Mouse (Mus musculus) midbrain, embryonic 14.5 days (tissue): ENCODE measurements at regions not wholly inside any gene's neighbourhood (a gene's known extent, or its start where the extent isn't known, plus 50 kb on each side); places are given as distances from the start of the nearest gene placed in this dataset.

ENCODE experiments used
- ATAC-seq: fragments of 200-750 bp; cut with Nextera tagmentation; 2 replicates; pipeline ENCODE4 v1.8.0; 2017; ENCODE audit warnings: moderate number of reproducible peaks, moderate library complexity; ENCODE audit not compliant: low FRiP score, low TSS enrichment
- DNase-seq: peaks from one replicate; pipeline ENCODE4 v3.0.0-alpha.2; 2015
- H3K27ac ChIP-seq: fragments of 300-500 bp; sonication (generic); replicated peaks from 2 replicates; pipeline ENCODE4 v1.5.1; 2014; ENCODE audit warnings: mild to moderate bottlenecking, low read depth, low read length, moderate library complexity
- H3K27me3 ChIP-seq: fragments of 300-500 bp; sonication (generic); 2 replicates; pipeline ENCODE4 v1.6.1; 2014; ENCODE audit warnings: low read length, control low read depth, mixed read lengths; ENCODE audit not compliant: control insufficient read depth, insufficient read depth
- H3K36me3 ChIP-seq: fragments of 300-500 bp; sonication (generic); 2 replicates; pipeline ENCODE4 v1.6.1; 2014; ENCODE audit warnings: low read length, control low read depth; ENCODE audit not compliant: control insufficient read depth, insufficient read depth
- H3K4me1 ChIP-seq: fragments of 300-500 bp; sonication (generic); 2 replicates; pipeline ENCODE4 v1.6.1; 2014; ENCODE audit warnings: mild to moderate bottlenecking, antibody characterized with exemption, low read length, control low read depth; ENCODE audit not compliant: control insufficient read depth, insufficient read depth
- H3K4me2 ChIP-seq: fragments of 300-500 bp; sonication (generic); 2 replicates; pipeline ENCODE4 v1.6.1; 2014; ENCODE audit warnings: mild to moderate bottlenecking, low read length, moderate library complexity
- H3K4me3 ChIP-seq: fragments of 300-500 bp; sonication (generic); replicated peaks from 2 replicates; pipeline ENCODE4 v1.5.1; 2014; ENCODE audit warnings: low read depth, low read length
- H3K9ac ChIP-seq: fragments of 300-500 bp; sonication (generic); replicated peaks from 2 replicates; pipeline ENCODE4 v1.6.1; 2014; ENCODE audit warnings: mild to moderate bottlenecking, low read length, moderate library complexity
- H3K9me3 ChIP-seq: fragments of 300-500 bp; sonication (generic); 2 replicates; pipeline ENCODE4 v1.6.1; 2016; ENCODE audit warnings: low read length, control low read depth, mixed read lengths; ENCODE audit not compliant: control insufficient read depth
- WGBS: fragments of 180-500 bp; shearing (Covaris S2); extraction: QIAGEN DNeasy Blood & Tissue Kit; methylation state at CpG from one replicate; pipeline ENCODE4 v1.1.7; 2014; 5-methylcytosine and 5-hydroxymethylcytosine counted together

DNA sequence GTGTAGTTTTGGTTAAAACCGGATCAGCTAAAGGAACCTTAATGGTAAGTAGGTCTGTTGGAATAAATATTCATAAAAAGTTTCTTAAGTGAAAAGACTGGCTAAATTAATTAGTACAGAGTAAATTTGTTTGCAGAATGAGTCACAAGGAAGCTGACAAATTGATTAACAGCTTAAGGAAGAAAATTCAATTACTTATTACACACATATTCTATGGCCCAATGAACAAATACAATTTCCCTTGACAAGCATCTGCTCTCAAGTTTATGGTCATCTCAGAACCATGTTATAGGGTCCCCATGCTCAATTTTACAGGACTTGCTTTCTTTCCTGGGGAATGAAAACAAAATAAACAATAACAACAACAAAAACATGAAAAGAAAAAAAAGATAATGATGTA, 231.4 kb upstream of the Frg1 start:
- H3K27me3 ChIP-seq = no peaks in the 10 kb centered on the region
- ATAC-seq (no peak), DNase-seq (no peak)
- no peak overlapping the region for H3K4me2 ChIP-seq
- no peaks in the 10 kb centered on the region for H3K9me3 ChIP-seq
- H3K4me3 ChIP-seq = no peak overlapping the region
- WGBS = 90% methylated on average over 1 of the region's 1 CpGs
- no peaks in the 10 kb centered on the region for H3K4me1 ChIP-seq
- no peak overlapping the region for H3K27ac ChIP-seq
- no peaks in the 10 kb centered on the region for H3K36me3 ChIP-seq
- no peak overlapping the region for H3K9ac ChIP-seq

- no peak for ATAC-seq
These were observed 227.8 kb upstream of the Frg1 start for GRCm38 (mm10) chr8:41644626-41645025.

DNA sequence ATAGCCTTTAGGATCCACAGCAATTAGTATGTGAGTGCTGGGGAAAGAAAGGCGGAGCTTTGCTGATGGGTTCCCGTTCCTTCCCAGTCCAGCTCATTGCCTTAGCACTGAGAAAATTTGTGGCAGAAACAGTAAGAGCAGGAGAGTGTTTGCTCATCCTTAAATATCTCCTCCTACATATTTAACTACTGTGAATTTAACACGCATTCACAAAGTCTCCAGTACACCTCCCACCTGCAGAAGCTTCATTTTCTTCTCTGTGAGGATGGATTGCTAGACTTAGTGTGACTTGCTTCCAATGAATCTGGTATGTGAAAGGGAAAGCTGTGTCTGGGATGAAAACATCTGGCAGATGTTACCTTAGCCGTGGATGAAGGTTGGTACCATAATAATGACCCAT, 207.0 kb upstream of the Frg1 start:
- H3K27me3 ChIP-seq = no peaks in the 10 kb centered on the region
- H3K4me3 ChIP-seq = no peak overlapping the region
- no peak overlapping the region for H3K9ac ChIP-seq
- H3K4me2 ChIP-seq = no peak overlapping the region
- no peak for ATAC-seq
- no peak for DNase-seq
- no peak overlapping the region for H3K27ac ChIP-seq
- no peaks in the 10 kb centered on the region for H3K36me3 ChIP-seq
- H3K4me1 ChIP-seq = no peaks in the 10 kb centered on the region
- no peaks in the 10 kb centered on the region for H3K9me3 ChIP-seq
- whole genome bisulfite sequencing = 92% methylated on average over 4 of the region's 4 CpGs

More at GRCm38 (mm10) chr8:41644626-41645025, 227.8 kb upstream of the Frg1 start:
- 83% methylated on average over 5 of the region's 5 CpGs for WGBS
- H3K27ac ChIP-seq = no peak overlapping the region
- H3K27me3 ChIP-seq = no peaks in the 10 kb centered on the region
- H3K4me2 ChIP-seq = no peak overlapping the region
- H3K4me1 ChIP-seq = no peaks in the 10 kb centered on the region
- no peak for DNase-seq
- no peaks in the 10 kb centered on the region for H3K36me3 ChIP-seq
- no peaks in the 10 kb centered on the region for H3K9me3 ChIP-seq
- no peak overlapping the region for H3K9ac ChIP-seq
- no peak overlapping the region for H3K4me3 ChIP-seq

DNA sequence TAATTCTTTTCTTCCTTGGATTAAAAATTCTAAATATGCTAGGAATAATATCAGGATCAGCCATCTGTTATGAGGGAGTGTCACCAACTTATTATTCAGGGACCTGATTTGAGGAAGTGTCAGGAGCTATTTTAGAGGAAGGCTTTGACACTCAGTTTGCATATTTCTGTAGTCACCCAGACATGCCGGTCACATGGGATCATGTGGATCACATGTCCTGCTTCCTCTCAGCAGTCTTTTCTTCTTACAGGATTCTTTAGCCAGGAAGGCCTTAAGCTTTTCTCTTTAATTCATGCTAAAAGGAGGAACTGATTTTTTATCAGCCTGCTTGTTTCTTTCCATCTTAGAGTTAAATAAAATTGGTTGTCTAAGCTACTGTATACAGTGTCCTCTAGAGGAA, 183.4 kb upstream of the Frg1 start:
- no peak overlapping the region for H3K4me2 ChIP-seq
- H3K4me3 ChIP-seq = no peak overlapping the region
- DNase-seq (no peak), ATAC-seq (no peak)
- H3K4me1 ChIP-seq = no peaks in the 10 kb centered on the region
- 70% methylated on average over 1 of the region's 1 CpGs for WGBS
- H3K27ac ChIP-seq = no peak overlapping the region
- H3K27me3 ChIP-seq = no peaks in the 10 kb centered on the region
- H3K9ac ChIP-seq = no peak overlapping the region
- H3K9me3 ChIP-seq = no peaks in the 10 kb centered on the region
- no peaks in the 10 kb centered on the region for H3K36me3 ChIP-seq

DNA sequence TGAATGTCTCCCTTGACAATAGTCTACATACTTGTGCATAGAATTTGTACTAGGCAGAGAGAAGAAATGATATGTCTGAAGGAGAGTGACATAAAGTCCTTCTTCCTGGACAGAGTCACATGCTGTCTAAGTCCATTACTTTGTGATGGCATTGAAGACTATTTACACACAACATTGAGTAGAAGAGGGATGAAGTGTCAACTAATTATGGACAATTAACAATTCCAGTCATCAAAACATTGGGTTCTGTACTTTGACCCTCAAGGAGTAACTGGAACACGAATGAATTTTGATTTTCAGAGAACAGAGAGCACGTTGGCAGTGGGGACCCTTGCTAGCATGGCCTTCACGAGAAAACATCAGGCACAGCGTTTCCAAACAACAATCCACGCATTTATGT, 177.6 kb upstream of the Frg1 start:
- H3K4me3 ChIP-seq = no peak overlapping the region
- H3K9me3 ChIP-seq = no peaks in the 10 kb centered on the region
- H3K9ac ChIP-seq = no peak overlapping the region
- no peaks in the 10 kb centered on the region for H3K27me3 ChIP-seq
- no peaks in the 10 kb centered on the region for H3K36me3 ChIP-seq
- H3K4me1 ChIP-seq = no peaks in the 10 kb centered on the region
- WGBS = 93% methylated on average over 5 of the region's 5 CpGs
- no peak overlapping the region for H3K27ac ChIP-seq
- no peak overlapping the region for H3K4me2 ChIP-seq
- DNase-seq = no peak
- ATAC-seq = no peak

GRCm38 (mm10) chr8:41593666-41594042, 176.8 kb upstream of the Frg1 start:
- H3K27ac ChIP-seq = no peak overlapping the region
- no peak overlapping the region for H3K4me3 ChIP-seq
- no peaks in the 10 kb centered on the region for H3K27me3 ChIP-seq
- H3K36me3 ChIP-seq = no peaks in the 10 kb centered on the region
- ATAC-seq = no peak
- H3K9me3 ChIP-seq = no peaks in the 10 kb centered on the region
- WGBS = 75% methylated on average over 2 of the region's 2 CpGs
- no peak for DNase-seq
- no peak overlapping the region for H3K4me2 ChIP-seq
- no peaks in the 10 kb centered on the region for H3K4me1 ChIP-seq
- H3K9ac ChIP-seq = no peak overlapping the region

GRCm38 (mm10) chr8:41592741-41593665, 176.1 kb upstream of the Frg1 start:
- no peak overlapping the region for H3K4me3 ChIP-seq
- 77% methylated on average over 6 of the region's 6 CpGs for WGBS

GRCm38 (mm10) chr8:41592174-41592573, 175.3 kb upstream of the Frg1 start:
- no peaks in the 10 kb centered on the region for H3K9me3 ChIP-seq
- no peak overlapping the region for H3K4me3 ChIP-seq
- no peak overlapping the region for H3K4me2 ChIP-seq
- H3K27me3 ChIP-seq = no peaks in the 10 kb centered on the region
- no peaks in the 10 kb centered on the region for H3K36me3 ChIP-seq
- DNase-seq (no peak), ATAC-seq (no peak)
- H3K9ac ChIP-seq = no peak overlapping the region
- H3K4me1 ChIP-seq = no peaks in the 10 kb centered on the region
- 81% methylated on average over 9 of the region's 9 CpGs for WGBS
- H3K27ac ChIP-seq = no peak overlapping the region

More at GRCm38 (mm10) chr8:41592741-41593665, 176.1 kb upstream of the Frg1 start:
- no peak for DNase-seq
- Histone ChIP-seq H3K4me1 (no peaks in the 10 kb centered on the region), H3K27ac (no peak overlapping the region), H3K27me3 (no peaks in the 10 kb centered on the region), H3K9ac (no peak overlapping the region), H3K4me2 (no peak overlapping the region), H3K36me3 (no peaks in the 10 kb centered on the region), H3K9me3 (no peaks in the 10 kb centered on the region)
- no peak for ATAC-seq

GRCm38 (mm10) chr8:41588157-41588556, 171.3 kb upstream of the Frg1 start:
- ATAC-seq (no peak), DNase-seq (no peak)
- Histone ChIP-seq H3K9me3 (no peaks in the 10 kb centered on the region), H3K4me2 (no peak overlapping the region), H3K9ac (no peak overlapping the region), H3K4me1 (no peaks in the 10 kb centered on the region), H3K4me3 (no peak overlapping the region), H3K27ac (no peak overlapping the region), H3K36me3 (no peaks in the 10 kb centered on the region), H3K27me3 (no peaks in the 10 kb centered on the region)
- WGBS = 46% methylated on average over 2 of the region's 2 CpGs
